Mouse (Mus musculus) gastrocnemius, postnatal 10 days (tissue): ENCODE measurements around the gene Maml2. TPM values are rescaled to one million over a fixed set of nuclear protein-coding genes. Genes with fewer than 3 reads are reported as not detected.

Experiments
- DNase-seq: peaks from one replicate; pipeline ENCODE4 v3.0.0; 2021; ENCODE audit warnings: mixed read lengths
- microRNA-seq, 2 experiments: library from miRNA; unstranded; fragments of <30 nt; microRNA quantifications; one replicate each; pipeline ENCODE4 v1.2.0; 2021
- total RNA-seq, 2 experiments: library from RNA; stranded (reverse); gene quantifications; 2 replicates each; pipeline ENCODE4 v1.2.3; 2021

The Maml2 gene
- total RNA-seq, 2 experiments from 2014 or later, result 5.6 to 6.8 TPM

- DNase-seq, result peak; percentile 98
Observed at GRCm38 (mm10) chr9:13748798-13749674, 451.3 kb downstream of the Maml2 start.

- DNase-seq, result no peak
Observed at GRCm38 (mm10) chr9:13749675-13749998, 451.9 kb downstream of the Maml2 start.

GRCm38 (mm10) chr9:13752543-13752942 lies 454.8 kb downstream of the Maml2 start:
- DNase-seq, result no peak

Small RNA genes lying within 50 kb of the gene (microRNA-seq; reads per million reads assigned to microRNA genes)
- gene Gm22643, result 0 reads per million in 2 experiments

Other genes with a start within 250 kb of the Maml2 start
- gene Jrkl, start 52.1 kb upstream of the Maml2 start, total RNA-seq, result 1 to 10 TPM; 4.4 to 4.8 TPM
- gene Ccdc82, start 51.0 kb upstream of the Maml2 start, total RNA-seq, result 1 to 10 TPM; 5.0 to 7.7 TPM
- gene Gm17571, start 148.8 kb downstream of the Maml2 start, total RNA-seq, result not detected